In the genomic region with DNA sequence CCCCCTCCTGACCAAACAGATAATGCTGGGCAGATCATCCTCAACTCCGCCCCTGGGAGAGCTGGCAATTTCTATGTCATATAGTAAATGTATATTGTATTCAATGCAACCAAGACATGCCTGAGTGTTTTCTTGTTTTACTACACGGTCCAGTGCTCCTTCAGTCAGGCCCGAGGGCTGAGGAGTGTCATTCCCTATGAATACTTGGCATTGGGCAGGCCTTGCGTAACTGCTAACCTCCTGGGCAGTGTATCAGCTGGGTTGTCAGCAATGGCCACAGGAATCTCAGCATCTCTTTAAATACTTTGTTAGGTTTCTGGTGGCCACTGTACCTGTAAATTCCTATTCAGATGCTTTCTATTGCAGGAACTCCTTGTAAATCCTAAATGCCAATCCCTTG, we compare ENCODE assay signal across 18 mouse cellular contexts. TPM values are rescaled to one million over a fixed set of nuclear protein-coding genes. Genes with fewer than 3 reads are reported as not detected.
DNase-seq lines count a peak whose midpoint lies in the region; ATAC-seq and TF ChIP-seq lines count a peak whose summit lies in the region.
"Had no signal": no experiment of that assay in that cellular context is flagged by ENCODE, and none has a peak within 500 bp of the region (broad histone marks: within the 10 kb centered on the region; RNA-seq: fewer than 3 reads in every experiment).

No protein-coding gene starts in this region.

- H3K4me2 ChIP-seq in kidney, postnatal 0 days (ENCODE audit: low read length): no peak overlapping the region
- peak overlapping the region; percentile 12 for H3K4me2 ChIP-seq in myocyte (ENCODE audit: low read depth)
- no peak overlapping the region for H3K4me2 ChIP-seq in intestine, postnatal 0 days (replicated peaks; ENCODE audit: low read depth)
- no peak overlapping the region for H3K4me2 ChIP-seq in midbrain, embryonic 16.5 days (ENCODE audit: low read length)
- H3K4me2 ChIP-seq: embryonic facial prominence, embryonic 12.5 days; heart, embryonic 13.5 days; neural tube, embryonic 15.5 days had no signal

- H3K4me1 ChIP-seq in kidney, postnatal 0 days (replicated peaks; ENCODE audit: insufficient read depth, low read length): peaks cover 36% of the 10 kb centered on the region
- H3K4me1 ChIP-seq in intestine, postnatal 0 days (replicated peaks; ENCODE audit: control insufficient read depth, insufficient read depth, low read length): peaks cover 7% of the 10 kb centered on the region; the same call in 1 of the 2 replicates
- H3K4me1 ChIP-seq in midbrain, embryonic 16.5 days (ENCODE audit: control insufficient read depth, insufficient read depth, low read length): peaks cover 21% of the 10 kb centered on the region

- H3K4me3 ChIP-seq in kidney, postnatal 0 days (replicated peaks; ENCODE audit: low read depth, low read length): no peak overlapping the region
- H3K4me3 ChIP-seq in myocyte: no peak overlapping the region
- H3K4me3 ChIP-seq in intestine, postnatal 0 days (ENCODE audit: low read depth, low read length): no peak overlapping the region
- no peak overlapping the region for H3K4me3 ChIP-seq in midbrain, embryonic 16.5 days (ENCODE audit: low read depth, low read length)
- H3K4me3 ChIP-seq: embryonic facial prominence, embryonic 12.5 days; heart, embryonic 13.5 days; neural tube, embryonic 15.5 days had no signal

- no peaks in the 10 kb centered on the region for H3K9me3 ChIP-seq in kidney, postnatal 0 days (replicated peaks; ENCODE audit: low read length)
- H3K9me3 ChIP-seq in intestine, postnatal 0 days (ENCODE audit: control insufficient read depth): no peaks in the 10 kb centered on the region
- no peaks in the 10 kb centered on the region for H3K9me3 ChIP-seq in midbrain, embryonic 16.5 days (replicated peaks; ENCODE audit: control insufficient read depth, low read length, poor library complexity, severe bottlenecking)
- H3K9me3 ChIP-seq: embryonic facial prominence, embryonic 12.5 days; heart, embryonic 13.5 days; neural tube, embryonic 15.5 days had no signal

- DNase-seq in adrenal gland, postnatal 14 days: peak; percentile 62
- no peak for DNase-seq in adrenal gland, adult 8-10 months
- peak; percentile 67 for DNase-seq in retina, postnatal 1 day
- DNase-seq in retina, embryonic 14.5 days (ENCODE audit: low spot score): no peak
- DNase-seq in kidney, postnatal 0 days (ENCODE audit: low spot score): no peak
- DNase-seq: B cell, adult 2 months; cerebellum, postnatal 14 days; layer of hippocampus, postnatal 36 days; right cerebral cortex, adult 18-20 months had no signal

- H3K79me2 ChIP-seq in myocyte (ENCODE audit: control insufficient read depth, insufficient read depth): no peaks in the 10 kb centered on the region

- H3K9ac ChIP-seq in kidney, postnatal 0 days (ENCODE audit: low read depth, low read length): no peak overlapping the region
- H3K9ac ChIP-seq in intestine, postnatal 0 days (ENCODE audit: low read depth, low read length): no peak overlapping the region
- no peak overlapping the region for H3K9ac ChIP-seq in midbrain, embryonic 16.5 days (ENCODE audit: low read depth, low read length)
- H3K9ac ChIP-seq: embryonic facial prominence, embryonic 12.5 days; heart, embryonic 13.5 days; liver, embryonic 14.5 days; neural tube, embryonic 15.5 days had no signal

- no peaks in the 10 kb centered on the region for H3K27me3 ChIP-seq in kidney, postnatal 0 days (ENCODE audit: insufficient read depth, low read length)
- H3K27me3 ChIP-seq in myocyte (ENCODE audit: control insufficient read depth, insufficient read depth, insufficient read length): no peaks in the 10 kb centered on the region
- no peaks in the 10 kb centered on the region for H3K27me3 ChIP-seq in intestine, postnatal 0 days (replicated peaks; ENCODE audit: control insufficient read depth, insufficient read depth, low read length)
- H3K27me3 ChIP-seq in midbrain, embryonic 16.5 days (ENCODE audit: control insufficient read depth, insufficient read depth, low read depth, low read length): no peaks in the 10 kb centered on the region
- H3K27me3 ChIP-seq: embryonic facial prominence, embryonic 12.5 days; heart, embryonic 13.5 days; neural tube, embryonic 15.5 days had no signal

- no peaks in the 10 kb centered on the region for H3K36me3 ChIP-seq in kidney, postnatal 0 days (ENCODE audit: insufficient read depth, low read length)
- no peaks in the 10 kb centered on the region for H3K36me3 ChIP-seq in myocyte (ENCODE audit: control insufficient read depth, insufficient read depth)
- H3K36me3 ChIP-seq in intestine, postnatal 0 days (ENCODE audit: control insufficient read depth, insufficient read depth): no peaks in the 10 kb centered on the region
- H3K36me3 ChIP-seq in midbrain, embryonic 16.5 days (ENCODE audit: control insufficient read depth, insufficient read depth, low read length): no peaks in the 10 kb centered on the region
- H3K36me3 ChIP-seq: embryonic facial prominence, embryonic 12.5 days; heart, embryonic 13.5 days; neural tube, embryonic 15.5 days had no signal

- no peak for ATAC-seq in kidney, postnatal 0 days (replicated peaks; ENCODE audit: low FRiP score, low read depth)
- no peak for ATAC-seq in intestine, postnatal 0 days
- ATAC-seq in midbrain, embryonic 16.5 days: no peak
- ATAC-seq: intestine, embryonic 16.5 days had no signal

- no peak overlapping the region for H3ac ChIP-seq in myocyte (ENCODE audit: control insufficient read depth, insufficient read length)

- WGBS in kidney, postnatal 0 days: 54% methylated on average over 4 of the region's 4 CpGs
- whole genome bisulfite sequencing in intestine, postnatal 0 days: 77% methylated on average over 4 of the region's 4 CpGs
- 63% methylated on average over 4 of the region's 4 CpGs for WGBS in midbrain, embryonic 16.5 days

- TF ChIP-seq CTCF in kidney, postnatal 0 days (IDR thresholded peaks at IDR 0.05; ENCODE audit: low read depth): no peak
- no peak for TF ChIP-seq CTCF in intestine, postnatal 0 days (IDR thresholded peaks at IDR 0.05; ENCODE audit: low read depth)

- peak overlapping the region; percentile 54; the same call in 1 of the 2 replicates for H3K27ac ChIP-seq in kidney, postnatal 0 days
- H3K27ac ChIP-seq in intestine, postnatal 0 days (ENCODE audit: low read depth, low read length): no peak overlapping the region
- H3K27ac ChIP-seq in midbrain, embryonic 16.5 days (ENCODE audit: low read length): no peak overlapping the region
- H3K27ac ChIP-seq: embryonic facial prominence, embryonic 12.5 days; heart, embryonic 13.5 days; liver, embryonic 14.5 days; neural tube, embryonic 15.5 days had no signal

- no peak for TF ChIP-seq POLR2A in myocyte (IDR thresholded peaks at IDR 0.05; ENCODE audit: insufficient read length, low read depth)

TF ChIP-seq in myocyte, 11 proteins besides CTCF, POLR2A, EP300 and RAD21:
- TF ChIP-seq MYOG (IDR thresholded peaks at IDR 0.05; ENCODE audit: control insufficient read depth in 1 of 3, insufficient read depth in 1 of 3, insufficient read length in 2 of 3, low read depth in 2 of 3) (no peak), CEBPB (IDR thresholded peaks at IDR 0.05; ENCODE audit: insufficient read depth, poor library complexity, severe bottlenecking) (peak; percentile 91)

RNA-seq across cellular contexts. Expression of a gene that starts 13.4 kb away (rescaled TPM):
- 15.2 and 17.3 TPM in 2 replicates for total RNA-seq in adrenal gland, postnatal 14 days (2021)
- total RNA-seq in adrenal gland, adult 8-10 months (2022): 10 to 100 TPM; 26.7 to 42.5 (median 32.2) TPM
- polyA plus RNA-seq in kidney, postnatal 0 days (2015; fragmentation: Nextera tagmentation; extraction: Ambion mirVana): 21.3 and 22.0 TPM in 2 replicates
- 15.2 TPM for polyA plus RNA-seq in myocyte (2012; fragmentation: generic; extraction: Trizol)
- polyA plus RNA-seq in intestine, postnatal 0 days (2015; fragmentation: Nextera tagmentation; extraction: Ambion mirVana): 7.1 TPM in 2 replicates
- 9.5 and 11.7 TPM in 2 replicates for polyA plus RNA-seq in midbrain, embryonic 16.5 days (2015; fragmentation: Nextera tagmentation; extraction: Ambion mirVana)
- total RNA-seq: megakaryocyte progenitor cell, adult 5-6 weeks had no signal

Comparison
In these comparisons a context has a peak if more than half of its experiments do, and no peak if none do; other contexts are left out.
1. DNase-seq: peak in adrenal gland, postnatal 14 days (single experiment) and retina, postnatal 1 day (single experiment); none in adrenal gland, adult 8-10 months (single experiment), retina, embryonic 14.5 days (single experiment) and kidney, postnatal 0 days (single experiment).